Mouse (Mus musculus) cerebellum, adult 9-11 months (tissue): ENCODE measurements around the gene Eef1a2.
A peak's percentile ranks its signal among the peaks of the same experiment; 100 is the strongest.
"Not testable (repeated sequence)": the region's sequence is repeated elsewhere in the genome, so short reads cannot be mapped to it uniquely, and the experiment has no call there.

Source experiments
- DNase-seq: peaks from one replicate; pipeline ENCODE4 v3.0.0; 2022

The Eef1a2 gene

DNA sequence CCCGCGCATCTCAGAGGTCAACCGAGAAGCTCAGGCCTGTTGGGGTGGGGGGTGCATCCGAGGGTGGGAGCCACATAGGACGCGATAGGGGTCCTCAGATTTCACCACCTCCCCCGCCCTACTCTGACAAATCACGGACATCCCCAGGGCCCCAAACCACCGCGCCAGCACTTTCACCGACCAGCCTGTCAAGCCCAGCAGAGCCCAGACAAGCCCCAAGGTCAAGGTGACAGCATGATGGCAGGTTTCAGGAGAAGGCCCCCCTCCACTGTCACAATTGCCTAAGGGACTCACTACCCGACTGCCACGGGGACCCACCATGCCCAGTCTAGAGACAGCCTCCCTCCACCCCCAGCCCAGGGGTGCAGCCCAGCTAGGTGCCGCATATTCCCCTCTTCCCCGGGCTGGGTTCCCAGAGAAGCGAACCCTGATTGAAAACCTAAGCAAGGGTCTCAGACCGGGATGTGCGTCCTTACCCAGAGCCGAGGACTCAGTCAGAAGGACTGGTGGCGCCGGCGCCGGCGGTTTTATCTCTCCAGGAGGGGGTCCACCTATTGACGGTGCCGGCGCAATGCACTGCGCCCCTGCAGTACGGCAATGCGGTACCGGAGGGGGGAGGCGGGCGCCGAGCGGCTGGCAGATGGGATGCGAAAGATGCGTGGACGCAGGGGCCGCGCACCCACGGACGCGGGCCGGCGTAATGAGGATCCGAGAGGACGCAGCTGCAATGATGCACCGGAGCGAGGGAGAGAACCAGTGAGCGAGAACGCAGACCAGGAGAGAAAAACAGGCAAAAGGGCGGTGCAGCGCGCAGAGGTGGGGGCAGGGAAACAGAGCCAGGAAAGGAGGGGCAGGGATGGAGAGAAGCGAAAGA is at the start of gene Eef1a2:
Gene Eef1a2 (minus strand): TSS at position 767 of the 874 bp plus-strand sequence.
- peak; percentile 93 for DNase-seq

DNA sequence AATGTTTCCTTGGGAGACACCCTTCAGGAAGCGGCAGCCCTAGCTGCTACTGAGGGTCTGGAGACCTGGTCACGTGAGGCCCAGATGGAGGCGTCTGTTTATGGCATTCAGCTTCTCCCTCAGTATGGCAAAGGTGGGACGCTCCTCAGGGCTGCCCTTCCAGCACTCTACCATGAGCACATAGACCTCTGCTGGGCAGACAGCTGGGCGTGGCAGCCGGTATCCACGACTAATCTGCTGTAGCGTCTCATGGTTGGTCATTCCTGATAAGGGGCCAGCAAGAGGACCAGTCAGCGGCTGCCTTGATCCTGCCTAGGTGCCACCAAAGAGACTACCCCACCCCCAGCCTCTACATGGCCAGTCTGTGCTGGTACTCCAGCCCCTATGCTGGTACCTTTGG is 49.3 kb upstream of the Eef1a2 start:
- no peak for DNase-seq

- no peak for DNase-seq
Observed at GRCm38 (mm10) chr2:181205678-181206077, 48.9 kb upstream of the Eef1a2 start.

DNA sequence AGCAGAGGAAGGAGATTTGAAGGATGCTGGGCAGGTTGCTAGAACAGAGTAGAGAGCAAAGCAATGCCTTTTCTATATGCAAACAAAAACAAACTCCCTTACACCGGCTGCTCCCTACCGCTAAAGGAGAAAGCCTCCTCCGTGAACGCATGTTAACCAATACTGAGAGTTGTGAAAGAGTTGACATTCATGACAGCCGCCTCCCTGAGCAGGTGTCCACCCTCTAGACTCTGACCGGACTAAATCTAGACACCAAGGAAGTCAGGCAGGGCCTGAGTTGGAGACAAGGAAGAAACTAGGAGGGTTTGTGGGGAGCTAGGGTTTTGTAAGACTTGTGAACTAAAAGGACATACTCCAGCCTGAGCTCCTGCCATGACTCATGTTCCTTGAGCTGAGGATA is 46.1 kb upstream of the Eef1a2 start:
- DNase-seq: no peak

DNA sequence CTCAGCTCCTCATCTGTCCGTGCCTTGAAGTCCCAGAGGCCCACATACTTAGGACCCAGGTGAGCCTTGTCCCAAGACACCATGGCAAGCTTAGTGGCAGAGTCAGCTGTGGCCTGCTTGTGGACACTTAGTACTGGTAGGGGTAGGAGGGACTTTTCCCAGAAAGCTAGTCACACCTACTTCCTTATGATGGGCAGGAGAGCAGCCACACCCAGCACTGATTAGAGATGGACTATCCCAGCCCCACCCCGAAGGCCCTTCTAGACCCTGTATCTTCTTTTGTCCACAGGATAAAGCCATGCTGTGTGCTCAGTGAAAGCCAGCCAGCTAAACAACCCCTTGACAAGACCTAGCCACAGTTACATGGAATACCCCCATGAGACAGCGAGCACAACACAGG is 45.6 kb upstream of the Eef1a2 start, which contains the start of gene Ptk6:
Gene Ptk6 (minus strand): TSS at position 368 of the 400 bp plus-strand sequence.
- DNase-seq: no peak

GRCm38 (mm10) chr2:181201606-181202005 is 44.8 kb upstream of the Eef1a2 start:
- DNase-seq: no peak

DNA sequence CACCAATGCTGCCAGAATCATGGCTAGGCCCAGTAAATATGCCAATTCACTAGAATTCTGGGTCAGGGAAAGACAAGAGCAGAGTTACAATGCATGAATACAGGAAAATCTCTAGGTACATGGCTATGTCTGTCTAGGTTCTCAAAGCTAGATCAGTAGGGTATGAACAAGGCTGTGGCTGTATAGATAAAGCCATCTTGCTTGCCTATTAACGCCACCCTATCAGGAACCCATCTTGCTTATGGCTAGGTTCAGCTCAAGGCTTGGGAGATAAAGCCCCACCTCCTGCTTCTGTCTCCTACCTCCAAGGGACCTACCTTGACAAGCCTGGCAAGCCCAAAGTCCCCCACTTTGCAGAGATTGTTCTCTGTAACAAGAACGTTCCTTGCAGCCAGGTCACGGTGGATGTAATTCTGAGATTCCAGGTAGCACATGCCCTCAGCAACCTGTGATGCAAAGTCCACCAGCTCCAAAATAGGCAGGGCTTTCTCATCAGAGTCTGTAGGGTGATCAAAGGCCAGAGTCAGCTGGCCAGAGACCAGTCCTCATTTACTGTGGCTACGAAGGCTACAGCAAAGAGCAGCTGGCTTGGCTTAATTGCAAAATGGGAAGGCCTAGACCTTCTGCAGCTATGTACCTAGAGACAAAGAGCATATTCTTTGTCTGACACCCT is 40.0 kb upstream of the Eef1a2 start:
- DNase-seq: no peak

- no peak for DNase-seq
Observed at GRCm38 (mm10) chr2:181193044-181193443, 36.2 kb upstream of the Eef1a2 start.

GRCm38 (mm10) chr2:181191936-181192335 is 35.1 kb upstream of the Eef1a2 start:
- DNase-seq: no peak

- not testable (repeated sequence) for DNase-seq
Observed at GRCm38 (mm10) chr2:181191385-181191784, 34.6 kb upstream of the Eef1a2 start.

- DNase-seq: no peak
Observed at GRCm38 (mm10) chr2:181189321-181189720, 32.5 kb upstream of the Eef1a2 start.

GRCm38 (mm10) chr2:181188681-181189080 is 31.9 kb upstream of the Eef1a2 start:
- DNase-seq: peak; percentile 22

- peak; percentile 89 for DNase-seq
Observed at GRCm38 (mm10) chr2:181187121-181188000, 30.5 kb upstream of the Eef1a2 start, which contains the start of gene Ppdpf. TSS of gene Ppdpf (plus strand) at chr2:181187247.

- peak; percentile 89 for DNase-seq
Observed at GRCm38 (mm10) chr2:181186635-181187034, 29.8 kb upstream of the Eef1a2 start.

DNA sequence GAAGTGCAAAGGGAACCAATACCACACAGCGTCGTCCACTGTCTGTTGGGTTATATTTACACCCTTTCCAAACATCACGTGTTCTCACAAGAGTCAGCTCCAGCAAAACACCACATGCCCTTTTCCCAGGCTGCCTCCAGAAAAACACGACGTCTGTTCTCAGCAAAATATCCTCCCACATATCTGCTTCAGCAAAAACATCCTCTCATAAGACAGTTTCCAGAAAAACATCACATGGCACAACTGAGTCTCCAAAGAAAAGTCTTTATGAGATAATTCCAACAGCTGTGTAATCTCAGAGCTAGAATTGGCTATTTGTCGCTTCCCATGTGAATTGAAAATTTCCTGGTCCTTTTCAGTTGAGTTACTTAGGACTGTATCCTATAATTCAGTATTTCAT is 24.1 kb upstream of the Eef1a2 start:
- no peak for DNase-seq

GRCm38 (mm10) chr2:181178471-181178870 is 21.7 kb upstream of the Eef1a2 start:
- DNase-seq: no peak

DNA sequence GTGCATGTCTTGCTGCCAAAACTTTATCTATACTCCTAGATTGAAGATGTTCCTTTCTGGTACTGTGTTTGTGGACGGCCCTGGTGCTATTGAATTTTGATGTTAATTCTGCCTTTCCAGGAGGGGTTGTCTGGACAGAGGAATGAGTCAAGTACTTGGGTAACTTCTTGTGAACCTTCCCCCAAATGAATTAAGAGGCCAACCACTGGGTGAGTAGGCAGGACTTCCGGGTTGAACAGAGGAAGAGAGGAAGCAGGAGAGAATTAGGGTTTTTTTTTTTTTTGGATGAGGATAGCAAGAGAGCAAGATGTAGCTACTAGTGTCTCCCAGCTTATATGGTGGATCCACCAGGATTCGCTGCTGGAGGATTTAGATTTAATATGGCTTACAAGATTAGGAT is 21.2 kb upstream of the Eef1a2 start:
- no peak for DNase-seq

GRCm38 (mm10) chr2:181174646-181175045 is 17.8 kb upstream of the Eef1a2 start:
- DNase-seq: no peak

- DNase-seq: no peak
Observed at GRCm38 (mm10) chr2:181166469-181166868, 9.7 kb upstream of the Eef1a2 start.

- peak; percentile 60 for DNase-seq
Observed at GRCm38 (mm10) chr2:181160821-181161220, 4.0 kb upstream of the Eef1a2 start.

- peak; percentile 83 for DNase-seq
Observed at GRCm38 (mm10) chr2:181159771-181160170, 3.0 kb upstream of the Eef1a2 start.

- DNase-seq: peak; percentile 94
Observed at GRCm38 (mm10) chr2:181159091-181159514, 2.3 kb upstream of the Eef1a2 start.

DNA sequence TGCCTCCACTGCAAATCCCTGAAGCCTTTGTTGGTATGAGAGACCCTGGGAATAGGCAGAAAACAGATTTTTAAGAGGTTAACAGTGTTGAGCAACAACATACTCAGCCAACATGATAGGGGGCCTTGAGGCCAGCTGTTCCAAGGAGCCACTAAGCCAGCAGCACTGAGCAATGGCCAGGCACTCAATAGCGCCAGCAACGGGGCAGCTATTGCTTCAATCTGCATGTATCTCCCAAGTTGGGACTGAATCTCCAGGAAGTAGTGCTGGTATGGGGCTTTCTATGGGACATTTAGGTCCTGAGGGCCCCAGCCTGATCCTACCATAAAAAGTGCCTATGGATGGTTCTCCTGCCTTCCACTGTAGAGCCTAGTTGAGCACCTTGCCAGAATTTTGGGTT is 1.7 kb upstream of the Eef1a2 start:
- DNase-seq: peak; percentile 50
